Mouse (Mus musculus) hindbrain, embryonic 16.5 days (tissue): Measurements from ENCODE around the gene Nrn1. TPM values are rescaled to one million over a fixed set of nuclear protein-coding genes. Genes with fewer than 3 reads are reported as not detected.

Source experiments
- ATAC-seq: fragments of 200-750 bp; cut with Nextera tagmentation; 2 replicates; pipeline ENCODE4 v1.8.0; 2017; ENCODE audit warnings: moderate TSS enrichment, moderate library complexity
- H3K27ac ChIP-seq: fragments of 300-500 bp; sonication (generic); 2 replicates; pipeline ENCODE4 v1.5.1; 2014; ENCODE audit warnings: low read depth, mild to moderate bottlenecking, control low read depth, low read length, moderate library complexity
- H3K27me3 ChIP-seq: fragments of 300-500 bp; sonication (generic); replicated peaks from 2 replicates; pipeline ENCODE4 v1.6.1; 2014; ENCODE audit warnings: low read length; ENCODE audit not compliant: control insufficient read depth, insufficient read depth
- H3K36me3 ChIP-seq: fragments of 300-500 bp; sonication (generic); 2 replicates; pipeline ENCODE4 v1.6.1; 2014; ENCODE audit warnings: mild to moderate bottlenecking, low read length, moderate library complexity, mixed read lengths; ENCODE audit not compliant: control insufficient read depth, insufficient read depth
- H3K4me1 ChIP-seq: fragments of 300-500 bp; sonication (generic); 2 replicates; pipeline ENCODE4 v1.6.1; 2014; ENCODE audit warnings: low read depth, low read length; ENCODE audit not compliant: control insufficient read depth, insufficient read depth
- H3K4me2 ChIP-seq: fragments of 300-500 bp; sonication (generic); 2 replicates; pipeline ENCODE4 v1.6.1; 2014; ENCODE audit warnings: mild to moderate bottlenecking, low read length, control low read depth, moderate library complexity
- H3K4me3 ChIP-seq: fragments of 300-500 bp; sonication (generic); 2 replicates; pipeline ENCODE4 v1.5.1; 2014; ENCODE audit warnings: mild to moderate bottlenecking, low read length, control low read depth, moderate library complexity
- H3K9ac ChIP-seq: fragments of 300-500 bp; sonication (generic); 2 replicates; pipeline ENCODE4 v1.6.1; 2014; ENCODE audit warnings: low read depth, mild to moderate bottlenecking, control low read depth, low read length, moderate library complexity
- H3K9me3 ChIP-seq: fragments of 300-500 bp; sonication (generic); 2 replicates; pipeline ENCODE4 v1.6.1; 2014; ENCODE audit warnings: mild to moderate bottlenecking, low read length, moderate library complexity; ENCODE audit not compliant: control insufficient read depth
- WGBS: fragments of 180-500 bp; shearing (Covaris S2); extraction: QIAGEN DNeasy Blood & Tissue Kit; methylation state at CpG from one replicate; pipeline ENCODE4 v1.1.7; 2014; 5-methylcytosine and 5-hydroxymethylcytosine counted together
- polyA plus RNA-seq: library from polyadenylated mRNA; unstranded; fragments of >200 nt; fragmentation: Nextera tagmentation; extraction: Ambion mirVana; gene quantifications from 2 replicates; pipeline ENCODE4 v1.2.1, GENCODE M21; 2015

The Nrn1 gene
- polyA plus RNA-seq, 1 experiment from 2014 or later: 87.1 TPM

DNA sequence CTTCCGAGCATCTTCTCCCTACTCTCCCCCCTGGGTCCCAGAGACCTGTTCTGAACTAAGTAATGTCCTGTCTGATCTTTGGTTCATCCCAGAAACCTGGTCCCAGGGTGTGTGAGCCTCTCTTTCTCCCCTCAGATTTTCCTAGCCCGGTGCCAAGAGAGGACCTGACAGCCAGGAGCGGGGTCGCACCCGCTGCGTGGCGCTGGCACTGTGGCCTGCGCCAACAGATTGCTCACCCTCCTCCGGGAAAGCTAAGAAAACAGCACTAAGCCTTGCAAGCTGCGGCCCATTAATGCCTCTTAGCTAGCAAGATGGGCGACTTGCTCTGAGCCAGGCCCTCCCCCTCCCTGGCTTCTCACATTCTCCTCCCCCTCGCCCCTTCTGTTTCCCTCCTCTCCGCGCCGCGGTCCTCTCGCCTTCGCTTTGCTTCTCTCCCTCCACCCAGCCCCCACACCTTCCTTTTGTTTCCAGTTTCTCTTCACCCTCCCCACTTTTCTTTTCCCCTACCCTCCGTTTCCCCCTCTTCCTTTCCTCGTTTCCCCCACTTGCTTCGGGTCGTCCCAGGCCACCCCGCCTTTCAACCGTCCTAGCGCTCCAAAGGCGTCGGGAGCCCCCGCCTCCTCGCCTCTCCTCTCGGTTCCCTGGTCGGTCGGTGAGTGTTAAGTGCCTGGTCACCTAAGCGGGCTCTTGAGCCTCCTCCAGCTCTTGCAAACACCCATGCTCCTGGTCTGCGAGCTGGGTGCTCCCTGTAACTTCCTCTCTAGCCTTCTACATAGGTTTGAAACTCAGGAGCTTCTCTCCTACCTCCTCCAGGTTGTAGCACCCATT is 7.8 kb downstream of the Nrn1 start:
- Histone ChIP-seq H3K9me3 (no peaks in the 10 kb centered on the region), H3K9ac (peak overlapping the region; percentile 71), H3K4me3 (peak overlapping the region; percentile 40), H3K27me3 (peaks cover 22% of the 10 kb centered on the region), H3K4me2 (peak overlapping the region; percentile 55), H3K27ac (peak overlapping the region; percentile 90), H3K36me3 (no peaks in the 10 kb centered on the region), H3K4me1 (peaks cover 12% of the 10 kb centered on the region)
- WGBS: under 1% methylated on average over 34 of the region's 34 CpGs
- peak; percentile 60 for ATAC-seq

DNA sequence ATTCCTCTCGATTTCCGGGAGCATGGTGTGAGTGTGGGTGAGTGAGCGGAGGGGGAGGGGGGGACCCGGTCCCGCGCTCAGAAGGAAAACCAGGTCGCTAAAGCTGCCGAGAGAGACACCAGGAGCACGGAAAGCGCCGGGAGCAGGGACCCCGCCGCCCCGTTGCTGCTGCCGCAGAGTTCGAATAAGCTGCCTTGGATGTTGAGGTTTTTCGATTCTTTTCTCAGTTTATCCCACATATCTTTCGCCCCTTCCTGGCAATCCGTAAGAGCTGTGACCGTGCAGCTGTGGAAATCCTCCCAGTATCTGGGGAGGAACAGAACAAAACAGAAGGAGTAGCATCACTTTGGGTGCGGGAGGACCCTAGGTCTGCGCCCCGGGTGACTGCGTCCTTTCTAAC is 8.4 kb downstream of the Nrn1 start:
- H3K9ac ChIP-seq: peak overlapping the region; percentile 71
- H3K4me2 ChIP-seq: peak overlapping the region; percentile 55
- H3K36me3 ChIP-seq: no peaks in the 10 kb centered on the region
- H3K27me3 ChIP-seq: peaks cover 24% of the 10 kb centered on the region
- H3K9me3 ChIP-seq: no peaks in the 10 kb centered on the region
- under 1% methylated on average over 24 of the region's 24 CpGs for WGBS
- H3K4me3 ChIP-seq: peak overlapping the region; percentile 40
- peak overlapping the region; percentile 90 for H3K27ac ChIP-seq
- H3K4me1 ChIP-seq: peaks cover 12% of the 10 kb centered on the region
- no peak; the same call in 1 of the 2 replicates for ATAC-seq

DNA sequence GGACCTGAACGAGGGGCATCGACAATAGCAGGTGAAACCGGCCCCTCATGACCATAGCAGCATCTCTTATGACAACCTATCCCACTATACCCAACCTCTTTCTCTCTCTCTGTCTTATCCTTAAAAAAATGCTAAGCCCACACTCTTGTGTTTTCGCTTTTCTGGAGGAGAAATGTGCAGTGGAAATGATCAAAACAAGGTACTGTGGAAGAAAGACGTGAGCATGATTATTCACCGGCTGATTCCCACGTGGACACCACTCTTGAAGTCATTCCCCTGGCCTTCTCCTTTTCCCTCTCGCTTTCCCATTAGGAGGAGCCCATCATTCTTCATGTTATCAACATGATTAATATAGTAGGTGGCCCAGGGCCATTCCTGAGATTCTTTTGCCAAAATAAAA is 9.1 kb downstream of the Nrn1 start:
- no peaks in the 10 kb centered on the region for H3K36me3 ChIP-seq
- H3K9me3 ChIP-seq: no peaks in the 10 kb centered on the region
- peaks cover 12% of the 10 kb centered on the region for H3K4me1 ChIP-seq
- ATAC-seq: no peak
- no peak overlapping the region for H3K4me3 ChIP-seq
- peaks cover 25% of the 10 kb centered on the region for H3K27me3 ChIP-seq
- H3K27ac ChIP-seq: peak overlapping the region; percentile 65
- H3K9ac ChIP-seq: no peak overlapping the region; the same call in 1 of the 2 replicates
- 3% methylated on average over 8 of the region's 8 CpGs for WGBS
- H3K4me2 ChIP-seq: peak overlapping the region; percentile 55

DNA sequence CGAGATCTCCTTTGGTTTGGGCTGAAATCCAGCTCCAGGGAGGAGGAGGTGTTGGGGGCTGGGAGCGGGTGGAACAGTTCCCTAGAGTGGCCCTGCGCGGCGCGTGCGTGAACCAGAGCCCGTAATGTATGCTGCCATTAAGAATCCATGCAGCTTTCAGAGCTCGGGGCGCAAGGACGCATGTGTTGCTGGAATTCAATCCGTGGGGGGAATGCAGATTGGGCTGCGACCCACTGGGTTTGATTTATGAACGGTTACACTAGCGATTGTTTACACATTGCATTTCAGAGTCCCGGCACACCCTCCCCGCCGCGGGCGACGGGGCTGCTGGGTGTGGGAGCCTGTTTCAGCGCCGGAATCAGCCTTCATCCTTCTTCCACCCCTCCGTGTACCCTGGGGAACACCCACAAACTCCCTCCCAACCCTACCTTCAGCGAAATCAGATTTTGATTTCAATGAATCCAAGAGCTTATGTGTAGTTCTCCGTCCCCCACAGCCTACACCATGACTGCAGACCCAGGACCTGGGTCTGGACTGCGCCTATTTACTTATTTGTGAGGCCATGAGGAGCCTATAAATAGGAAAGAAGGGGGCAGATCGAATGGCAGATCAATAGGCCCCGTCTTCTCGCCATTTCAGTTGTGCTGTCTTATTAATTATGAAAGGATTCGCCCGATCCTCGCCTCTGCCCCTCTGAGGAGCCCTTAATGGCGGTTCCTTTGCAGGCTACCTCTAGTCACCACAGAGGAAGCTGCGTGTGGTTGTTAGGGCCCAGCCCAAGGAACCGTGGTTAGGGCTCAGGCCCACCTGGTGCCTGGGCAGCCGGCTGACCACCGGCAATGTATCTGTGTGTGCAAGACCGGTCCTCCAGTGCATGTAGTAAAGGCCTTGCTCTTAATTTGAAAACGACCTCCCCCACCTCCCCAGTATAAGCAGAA is 10.1 kb downstream of the Nrn1 start:
- peak overlapping the region; percentile 6 for H3K9ac ChIP-seq
- H3K27me3 ChIP-seq: peaks cover 24% of the 10 kb centered on the region
- H3K4me2 ChIP-seq: peak overlapping the region; percentile 50
- peak; percentile 76 for ATAC-seq
- H3K36me3 ChIP-seq: no peaks in the 10 kb centered on the region
- peak overlapping the region; percentile 22 for H3K4me3 ChIP-seq
- H3K27ac ChIP-seq: peak overlapping the region; percentile 80
- 1% methylated on average over 40 of the region's 40 CpGs for WGBS
- H3K4me1 ChIP-seq: peaks cover 12% of the 10 kb centered on the region
- no peaks in the 10 kb centered on the region for H3K9me3 ChIP-seq

DNA sequence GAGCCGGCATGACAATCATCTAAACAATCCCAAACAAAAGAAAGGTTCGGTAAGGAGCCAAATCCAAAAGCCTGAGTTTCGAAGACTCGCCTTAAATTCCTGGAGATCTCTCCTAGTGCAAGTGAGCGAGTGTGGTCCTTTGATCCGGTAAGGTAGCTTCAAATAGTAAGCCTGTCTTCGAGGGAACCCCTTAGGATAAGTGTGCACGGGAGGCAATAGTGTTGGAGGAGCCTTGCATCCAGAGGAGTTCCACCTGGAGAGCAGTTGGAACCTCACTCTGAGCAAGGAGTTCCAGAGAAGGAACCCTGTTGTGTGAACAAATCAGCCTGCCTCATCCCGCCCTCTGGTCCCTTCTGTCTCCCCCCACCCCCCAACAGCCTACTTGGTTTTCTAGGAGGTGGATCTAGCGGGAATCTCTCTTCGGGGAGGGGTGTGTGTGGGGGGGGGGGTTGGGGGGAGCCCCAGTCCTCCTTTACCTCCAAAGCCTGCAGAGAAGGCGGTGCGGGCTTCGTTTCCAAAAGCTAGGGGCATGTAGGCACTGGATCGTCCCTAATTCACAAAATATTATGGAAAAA is 11.1 kb downstream of the Nrn1 start:
- H3K4me1 ChIP-seq: peaks cover 12% of the 10 kb centered on the region
- H3K9ac ChIP-seq: no peak overlapping the region
- ATAC-seq: peak; percentile 25; the same call in 1 of the 2 replicates
- H3K4me3 ChIP-seq: no peak overlapping the region
- H3K4me2 ChIP-seq: peak overlapping the region; percentile 50
- H3K27ac ChIP-seq: peak overlapping the region; percentile 80
- H3K9me3 ChIP-seq: no peaks in the 10 kb centered on the region
- peaks cover 17% of the 10 kb centered on the region for H3K27me3 ChIP-seq
- H3K36me3 ChIP-seq: no peaks in the 10 kb centered on the region
- WGBS: 4% methylated on average over 15 of the region's 15 CpGs

DNA sequence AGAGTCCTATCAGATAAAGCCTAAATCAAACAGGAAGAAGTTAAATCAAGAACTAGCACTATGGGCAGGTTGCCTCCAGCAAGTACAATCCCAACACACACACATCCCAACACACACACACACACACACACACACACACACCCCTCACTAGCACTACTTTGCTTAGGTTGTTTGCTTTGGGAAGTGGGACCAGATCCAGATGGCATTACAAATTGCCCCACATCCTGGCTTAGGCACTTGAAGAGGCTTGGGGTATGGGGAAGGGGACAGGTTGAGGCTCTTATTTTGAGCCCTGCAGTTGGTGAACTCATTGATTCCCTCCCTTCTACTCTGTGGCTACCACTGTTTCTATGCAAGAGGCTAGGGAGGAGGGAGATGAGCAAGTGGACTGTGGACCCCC is 12.6 kb downstream of the Nrn1 start:
- Histone ChIP-seq H3K27me3 (peaks cover 12% of the 10 kb centered on the region), H3K4me1 (peaks cover 12% of the 10 kb centered on the region), H3K9me3 (no peaks in the 10 kb centered on the region), H3K4me2 (no peak overlapping the region), H3K9ac (no peak overlapping the region), H3K36me3 (no peaks in the 10 kb centered on the region), H3K27ac (no peak overlapping the region), H3K4me3 (no peak overlapping the region)
- ATAC-seq: no peak

DNA sequence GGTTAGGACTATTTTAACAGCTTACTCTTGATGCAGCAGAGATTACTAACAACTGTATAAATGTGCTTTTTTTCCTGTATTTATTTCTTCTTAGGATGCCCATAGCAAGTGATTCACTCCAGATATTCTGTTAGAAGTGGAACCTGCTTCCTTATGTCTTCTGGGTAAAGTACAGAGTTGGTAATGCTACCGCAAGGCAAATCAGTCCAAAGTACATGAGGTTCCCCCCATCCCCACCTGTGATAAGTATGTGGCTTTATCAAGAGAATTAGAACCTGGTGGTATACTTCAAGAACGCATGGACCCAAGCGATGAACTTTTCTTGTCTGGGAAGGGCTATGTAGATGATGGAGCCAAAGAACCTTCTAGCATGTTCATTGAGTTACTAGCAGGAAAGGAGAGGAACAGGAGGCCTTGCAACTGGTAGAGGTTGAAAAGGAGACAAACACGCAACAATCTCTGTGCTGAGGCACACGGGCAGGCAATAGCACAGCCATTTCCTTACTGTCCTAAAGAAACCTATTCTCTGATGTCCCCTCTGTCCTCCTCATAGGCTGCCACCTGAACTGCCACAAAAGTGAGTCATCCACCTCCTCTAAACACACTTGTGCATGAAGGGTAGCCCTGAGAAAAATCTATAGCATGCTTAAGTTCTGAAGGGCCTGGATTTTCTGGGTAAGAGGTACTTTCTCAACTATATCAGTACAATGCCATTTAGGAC is 14.5 kb downstream of the Nrn1 start:
- Histone ChIP-seq H3K27me3 (peaks cover 12% of the 10 kb centered on the region), H3K4me3 (no peak overlapping the region), H3K4me1 (peaks cover 6% of the 10 kb centered on the region), H3K9me3 (no peaks in the 10 kb centered on the region), H3K36me3 (no peaks in the 10 kb centered on the region), H3K4me2 (no peak overlapping the region), H3K9ac (no peak overlapping the region), H3K27ac (no peak overlapping the region)
- ATAC-seq: no peak
- WGBS: 93% methylated on average over 5 of the region's 5 CpGs

DNA sequence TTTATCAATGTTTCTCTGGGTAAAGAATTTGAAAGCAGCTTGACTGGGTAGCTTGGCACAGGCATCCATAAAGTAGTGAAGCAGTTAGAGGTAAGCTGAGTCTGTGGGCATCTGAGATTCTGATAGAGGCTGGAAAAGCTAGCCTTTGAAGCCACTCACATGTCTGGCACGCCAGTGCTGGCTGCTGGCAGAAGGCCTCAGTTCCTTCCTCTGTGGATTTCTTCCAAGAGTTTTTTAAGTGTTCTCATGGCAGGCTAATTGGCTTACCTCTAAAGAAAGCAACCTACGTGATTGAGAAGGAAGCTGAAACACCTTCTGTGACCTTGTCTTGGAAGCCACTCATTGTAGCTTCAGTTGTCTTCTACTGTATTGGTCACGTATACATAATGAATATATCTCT is 17.6 kb downstream of the Nrn1 start:
- whole genome bisulfite sequencing: 58% methylated on average over 3 of the region's 3 CpGs
- Histone ChIP-seq H3K4me1 (no peaks in the 10 kb centered on the region), H3K36me3 (no peaks in the 10 kb centered on the region), H3K4me3 (no peak overlapping the region), H3K9me3 (no peaks in the 10 kb centered on the region), H3K4me2 (no peak overlapping the region), H3K9ac (no peak overlapping the region), H3K27ac (no peak overlapping the region), H3K27me3 (peaks cover 3% of the 10 kb centered on the region; the same call in 1 of the 2 replicates)
- no peak for ATAC-seq
